Mouse (Mus musculus) testis, adult 2 months (tissue): ENCODE results near the gene Mpped2.

ENCODE experiments used
- CTCF ChIP-seq: fragments of 200-500 bp; IDR thresholded peaks from 2 replicates; pipeline ENCODE4 v1.5.1; 2012; ENCODE audit warnings: low read depth, mild to moderate bottlenecking, inconsistent platforms, low read length, moderate library complexity; ENCODE audit not compliant: control insufficient read depth, insufficient read depth, insufficient replicate concordance
- POLR2A ChIP-seq: fragments of 200-500 bp; IDR thresholded peaks from 2 replicates; pipeline ENCODE4 v1.6.1; 2012; ENCODE audit warnings: low read depth, mild to moderate bottlenecking, inconsistent platforms, low read length, moderate library complexity; ENCODE audit not compliant: control insufficient read depth

DNA sequence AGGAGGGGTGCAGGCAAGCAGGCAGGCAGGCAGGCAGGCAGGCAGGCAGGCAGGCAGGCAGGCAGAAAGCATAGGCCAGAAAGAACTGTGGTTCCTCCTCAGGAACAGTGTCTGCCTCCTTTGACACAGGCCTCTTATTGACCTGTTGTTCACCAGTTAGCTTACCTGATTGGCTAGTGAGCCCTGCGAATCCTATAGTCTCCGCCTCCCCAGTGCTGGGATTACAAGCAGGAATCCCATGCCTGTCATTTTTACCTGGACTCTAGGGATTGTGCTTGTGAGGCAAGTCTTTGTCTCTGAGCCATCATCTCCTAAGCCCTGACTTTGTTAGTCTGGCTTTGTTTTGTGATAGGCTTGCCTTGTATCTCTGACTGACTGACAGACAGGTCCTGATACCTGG lies 14.1 kb downstream of the Mpped2 start:
- TF ChIP-seq CTCF: no peak
- no peak for TF ChIP-seq POLR2A
